In the genomic region with DNA sequence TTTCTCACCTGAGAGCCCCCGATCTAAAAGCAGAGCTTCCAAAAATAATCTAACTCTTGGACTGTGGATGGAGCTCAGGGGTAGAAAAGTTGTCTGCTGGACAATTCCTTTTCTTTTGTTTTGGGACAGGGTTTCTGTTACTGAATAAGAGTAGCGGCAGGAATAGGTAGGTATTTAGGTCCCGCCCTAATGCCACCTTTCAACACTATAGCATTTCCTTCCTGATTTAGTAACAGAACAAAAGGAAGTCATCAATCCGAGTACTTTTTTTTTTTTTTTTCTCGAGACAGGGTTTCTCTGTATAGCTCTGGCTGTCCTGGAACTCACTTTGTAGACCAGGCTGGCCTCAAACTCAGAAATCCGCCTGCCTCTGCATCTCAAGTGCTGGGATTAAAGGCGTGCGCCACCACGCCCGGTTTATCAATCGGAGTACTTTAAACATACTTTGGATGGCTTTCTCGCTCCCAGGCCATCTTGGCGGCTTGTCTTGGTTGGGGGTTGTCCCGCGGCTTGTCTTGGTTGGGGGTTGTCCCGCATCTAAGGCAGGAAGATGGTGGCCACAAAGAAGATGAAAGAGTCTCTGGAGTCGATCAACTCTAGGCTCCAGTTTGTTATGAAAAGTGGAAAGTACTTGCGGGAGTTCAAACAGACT, we compare ENCODE assay signal across 13 mouse cellular contexts. TPM values are rescaled to one million over a fixed set of nuclear protein-coding genes. Genes with fewer than 3 reads are reported as not detected.
DNase-seq lines count a peak whose midpoint lies in the region; ATAC-seq and TF ChIP-seq lines count a peak whose summit lies in the region.
"Had no signal": no experiment of that assay in that cellular context is flagged by ENCODE, and none has a peak within 500 bp of the region (broad histone marks: within the 10 kb centered on the region; RNA-seq: fewer than 3 reads in every experiment).

No protein-coding gene starts in this region.

- H3K4me3 ChIP-seq in heart, embryonic 10.5 days = no peak overlapping the region
- H3K4me3 ChIP-seq in lung, postnatal 0 days (ENCODE audit: low read depth, low read length) = no peak overlapping the region
- H3K4me3 ChIP-seq in stomach, postnatal 0 days (ENCODE audit: low read depth, low read length) = no peak overlapping the region
- no peak overlapping the region for H3K4me3 ChIP-seq in midbrain, embryonic 14.5 days (replicated peaks; ENCODE audit: low read depth, low read length)
- H3K4me3 ChIP-seq: hindbrain, embryonic 15.5 days had no signal

- TF ChIP-seq CTCF in lung, postnatal 0 days (IDR thresholded peaks at IDR 0.05) = no peak
- TF ChIP-seq CTCF in stomach, postnatal 0 days (IDR thresholded peaks at IDR 0.05; ENCODE audit: low read depth) = no peak

- no peak overlapping the region for H3K9ac ChIP-seq in lung, postnatal 0 days (replicated peaks; ENCODE audit: low read depth)
- H3K9ac ChIP-seq in stomach, postnatal 0 days (ENCODE audit: low read length) = 0 out of 2 replicates have a peak overlapping the region, but pooled peaks have one; percentile 1
- no peak overlapping the region for H3K9ac ChIP-seq in midbrain, embryonic 14.5 days (replicated peaks; ENCODE audit: low read length)
- H3K9ac ChIP-seq: hindbrain, embryonic 15.5 days had no signal

- H3K4me2 ChIP-seq in lung, postnatal 0 days (replicated peaks; ENCODE audit: low read depth, low read length) = no peak overlapping the region; the same call in 1 of the 2 replicates
- no peak overlapping the region for H3K4me2 ChIP-seq in stomach, postnatal 0 days (replicated peaks; ENCODE audit: low read depth)
- H3K4me2 ChIP-seq in midbrain, embryonic 14.5 days (ENCODE audit: low read length) = no peak overlapping the region

- no peak for ATAC-seq in lung, postnatal 0 days
- ATAC-seq in stomach, postnatal 0 days (ENCODE audit: low FRiP score, low TSS enrichment) = no peak
- ATAC-seq in midbrain, embryonic 14.5 days (ENCODE audit: low FRiP score, low TSS enrichment) = no peak

- no peaks in the 10 kb centered on the region for H3K36me3 ChIP-seq in heart, embryonic 10.5 days
- no peaks in the 10 kb centered on the region for H3K36me3 ChIP-seq in lung, postnatal 0 days (ENCODE audit: insufficient read depth, low read length)
- no peaks in the 10 kb centered on the region for H3K36me3 ChIP-seq in stomach, postnatal 0 days (ENCODE audit: control insufficient read depth, insufficient read depth, low read length)
- H3K36me3 ChIP-seq in midbrain, embryonic 14.5 days (ENCODE audit: control insufficient read depth, insufficient read depth, low read length) = no peaks in the 10 kb centered on the region
- H3K36me3 ChIP-seq: hindbrain, embryonic 15.5 days had no signal

- DNase-seq in heart, embryonic 10.5 days (ENCODE audit: low spot score) = no peak
- DNase-seq in heart, postnatal 14 days = no peak
- no peak for DNase-seq in lung, postnatal 0 days (ENCODE audit: low spot score)
- DNase-seq in lung, postnatal 4 days = no peak
- DNase-seq in liver = peak; percentile 16
- no peak for DNase-seq in stomach, postnatal 0 days (ENCODE audit: low spot score)
- no peak for DNase-seq in midbrain, embryonic 14.5 days
- no peak for DNase-seq in spleen, postnatal 14 days (ENCODE audit: low spot score in 2 of 2)

- peaks cover 33% of the 10 kb centered on the region for H3K4me1 ChIP-seq in heart, embryonic 10.5 days
- H3K4me1 ChIP-seq in lung, postnatal 0 days (ENCODE audit: insufficient read depth, low read depth, low read length) = peaks cover 20% of the 10 kb centered on the region
- peaks cover 9% of the 10 kb centered on the region for H3K4me1 ChIP-seq in stomach, postnatal 0 days (replicated peaks; ENCODE audit: control insufficient read depth, insufficient read depth)
- peaks cover 3% of the 10 kb centered on the region; the same call in 1 of the 2 replicates for H3K4me1 ChIP-seq in midbrain, embryonic 14.5 days (ENCODE audit: control insufficient read depth, insufficient read depth, low read length)

- no peaks in the 10 kb centered on the region for H3K9me3 ChIP-seq in heart, embryonic 10.5 days
- H3K9me3 ChIP-seq in lung, postnatal 0 days (ENCODE audit: low read length) = no peaks in the 10 kb centered on the region
- no peaks in the 10 kb centered on the region for H3K9me3 ChIP-seq in stomach, postnatal 0 days (ENCODE audit: control insufficient read depth, low read length)
- H3K9me3 ChIP-seq in midbrain, embryonic 14.5 days (ENCODE audit: control insufficient read depth, low read length) = no peaks in the 10 kb centered on the region
- H3K9me3 ChIP-seq: hindbrain, embryonic 15.5 days had no signal

- no peaks in the 10 kb centered on the region for H3K27me3 ChIP-seq in heart, embryonic 10.5 days (ENCODE audit: insufficient read depth, poor library complexity, severe bottlenecking)
- no peaks in the 10 kb centered on the region for H3K27me3 ChIP-seq in lung, postnatal 0 days (replicated peaks; ENCODE audit: insufficient read depth, low read length)
- H3K27me3 ChIP-seq in stomach, postnatal 0 days (ENCODE audit: control insufficient read depth, insufficient read depth, low read length) = no peaks in the 10 kb centered on the region
- no peaks in the 10 kb centered on the region for H3K27me3 ChIP-seq in midbrain, embryonic 14.5 days (ENCODE audit: control insufficient read depth, insufficient read depth, low read length)
- H3K27me3 ChIP-seq: hindbrain, embryonic 15.5 days had no signal

- intact Hi-C loops in heart, postnatal 14 days (cut with DNase I) = loop anchor here (2.0 to 5.0 kb wide), 2 partner anchors 28 to 54 kb away; partner anchors contain the start of gene Ptma

- no peak for TF ChIP-seq EP300 in lung, postnatal 0 days (IDR thresholded peaks at IDR 0.05)
- TF ChIP-seq EP300 in stomach, postnatal 0 days (optimal IDR thresholded peaks at IDR 0.05) = no peak

- WGBS in heart, embryonic 10.5 days = 83% methylated on average over 18 of the region's 18 CpGs
- 82% methylated on average over 18 of the region's 18 CpGs for WGBS in lung, postnatal 0 days
- 85% methylated on average over 18 of the region's 18 CpGs for WGBS in stomach, postnatal 0 days
- WGBS in midbrain, embryonic 14.5 days = 93% methylated on average over 18 of the region's 18 CpGs

- peak overlapping the region; percentile 96 for H3K27ac ChIP-seq in heart, embryonic 10.5 days
- peak overlapping the region; percentile 93 for H3K27ac ChIP-seq in lung, postnatal 0 days (ENCODE audit: low read length)
- H3K27ac ChIP-seq in stomach, postnatal 0 days (replicated peaks) = peak overlapping the region; percentile 98
- no peak overlapping the region for H3K27ac ChIP-seq in midbrain, embryonic 14.5 days (replicated peaks; ENCODE audit: low read depth, low read length)

RNA-seq across cellular contexts. Expression of gene Tex44, which starts 47.1 kb away (rescaled TPM):
- not detected in 2 replicates for polyA plus RNA-seq in heart, embryonic 10.5 days (2016; fragmentation: Nextera tagmentation; extraction: Ambion mirVana)
- not detected for total RNA-seq in heart, postnatal 14 days (2021)
- not detected in 2 replicates for polyA plus RNA-seq in lung, postnatal 0 days (2015; fragmentation: Nextera tagmentation; extraction: Ambion mirVana)
- not detected in 2 replicates for polyA plus RNA-seq in stomach, postnatal 0 days (2015; fragmentation: Nextera tagmentation; extraction: Ambion mirVana)
- polyA plus RNA-seq in midbrain, embryonic 14.5 days (2014; fragmentation: Nextera tagmentation; extraction: Ambion mirVana) = not detected in 2 replicates
- total RNA-seq: adrenal gland, postnatal 14 days; left cerebral cortex, postnatal 36 days had no signal
- polyA plus RNA-seq: C2C12; hindbrain, embryonic 15.5 days had no signal

RNA-seq across cellular contexts. Expression of gene Nmur1, which starts 47.2 kb away (rescaled TPM):
- polyA plus RNA-seq in heart, embryonic 10.5 days (2016; fragmentation: Nextera tagmentation; extraction: Ambion mirVana) = 0.10 TPM in 1 of 2 replicates, not detected in the other
- not detected for total RNA-seq in heart, postnatal 14 days (2021)
- polyA plus RNA-seq in lung, postnatal 0 days (2015; fragmentation: Nextera tagmentation; extraction: Ambion mirVana) = 1.3 and 2.1 TPM in 2 replicates
- polyA plus RNA-seq in stomach, postnatal 0 days (2015; fragmentation: Nextera tagmentation; extraction: Ambion mirVana) = 0.52 and 0.56 TPM in 2 replicates
- polyA plus RNA-seq in midbrain, embryonic 14.5 days (2014; fragmentation: Nextera tagmentation; extraction: Ambion mirVana) = not detected in 2 replicates
- total RNA-seq: adrenal gland, postnatal 14 days; left cerebral cortex, postnatal 36 days had no signal
- polyA plus RNA-seq: thymus, postnatal 0 days had no signal

RNA-seq across cellular contexts. Expression of gene Ptma, which starts 53.3 kb away (rescaled TPM):
- polyA plus RNA-seq in heart, embryonic 10.5 days (2016; fragmentation: Nextera tagmentation; extraction: Ambion mirVana) = 1,013 and 1,650 TPM in 2 replicates
- total RNA-seq in heart, postnatal 14 days (2021) = 100 to 1,000 TPM; 290 to 401 TPM
- polyA plus RNA-seq in lung, postnatal 0 days (2015; fragmentation: Nextera tagmentation; extraction: Ambion mirVana) = 1,264 and 1,361 TPM in 2 replicates
- 1,436 and 1,585 TPM in 2 replicates for polyA plus RNA-seq in stomach, postnatal 0 days (2015; fragmentation: Nextera tagmentation; extraction: Ambion mirVana)
- 2,168 and 2,208 TPM in 2 replicates for polyA plus RNA-seq in midbrain, embryonic 14.5 days (2014; fragmentation: Nextera tagmentation; extraction: Ambion mirVana)
